Mouse (Mus musculus): ENCODE measurements around the gene Pkn1. TPM values are rescaled to one million over a fixed set of nuclear protein-coding genes. Genes with fewer than 3 reads are reported as not detected.

Pkn1 gene
- polyA plus RNA-seq, 2 experiments from 2014 or later, result 13.7 to 26.9 TPM

DNA sequence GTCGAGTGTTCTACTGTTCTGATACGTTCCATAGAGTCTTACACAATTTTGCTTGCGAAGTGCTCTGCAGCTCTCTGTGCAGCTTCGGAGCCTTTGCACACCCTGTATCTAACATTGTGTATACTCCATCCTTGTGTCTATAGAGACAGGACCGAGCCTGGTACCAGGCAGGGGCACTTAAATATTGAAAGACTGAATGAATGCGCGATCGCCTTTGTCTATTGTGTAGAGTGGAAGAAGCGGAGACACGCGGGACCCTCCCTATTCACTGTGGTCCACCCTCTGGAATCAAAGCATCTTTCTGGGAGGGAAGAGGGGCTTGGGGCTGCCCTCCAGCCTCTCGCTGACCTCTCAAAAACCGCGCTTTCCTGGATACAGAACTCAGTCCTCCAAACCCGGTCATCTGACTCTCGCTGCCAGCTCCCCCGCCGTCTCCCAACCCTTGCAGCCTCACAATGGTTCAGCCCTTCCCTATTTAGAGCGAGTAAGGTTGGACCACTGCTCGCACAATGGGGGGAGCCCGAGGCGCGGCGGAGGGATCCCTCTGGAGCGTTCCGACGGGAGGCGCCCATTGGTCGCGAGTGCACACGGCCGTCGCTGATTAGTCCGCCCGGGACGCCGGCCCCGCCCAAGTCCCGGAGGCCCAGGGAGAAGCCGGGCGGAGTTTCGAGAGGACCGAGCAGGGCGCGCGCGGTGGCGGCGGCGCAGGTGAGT is 46.8 kb downstream of the Pkn1 start, which contains the start of gene Gipc1:
Gipc1 (plus strand) TSS at position 648 of the 714 bp plus-strand sequence.
- peak; percentile 97 for ATAC-seq

GRCm38 (mm10) chr8:83649699-83650098 is 49.3 kb downstream of the Pkn1 start:
- no peak for ATAC-seq

DNA sequence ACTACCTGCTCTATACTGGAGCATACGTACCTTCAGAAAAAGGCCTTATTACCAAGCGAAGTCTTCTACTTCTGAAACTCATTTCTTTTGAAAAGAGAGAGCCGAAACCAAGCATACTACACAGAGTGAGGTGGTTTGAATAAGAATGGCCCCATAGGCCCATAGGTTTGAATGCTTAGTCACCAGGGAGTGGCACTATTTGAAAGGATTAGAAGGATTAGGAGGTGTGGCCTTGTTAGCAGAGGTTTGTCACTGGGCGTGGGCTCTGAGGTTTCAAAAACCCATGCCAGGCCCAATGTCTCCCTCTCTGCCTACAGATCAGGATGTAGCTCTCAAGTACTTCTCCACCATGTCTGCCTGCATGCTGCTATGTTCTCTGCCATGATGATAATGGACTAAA is 50.9 kb downstream of the Pkn1 start:
- ATAC-seq, result no peak

DNA sequence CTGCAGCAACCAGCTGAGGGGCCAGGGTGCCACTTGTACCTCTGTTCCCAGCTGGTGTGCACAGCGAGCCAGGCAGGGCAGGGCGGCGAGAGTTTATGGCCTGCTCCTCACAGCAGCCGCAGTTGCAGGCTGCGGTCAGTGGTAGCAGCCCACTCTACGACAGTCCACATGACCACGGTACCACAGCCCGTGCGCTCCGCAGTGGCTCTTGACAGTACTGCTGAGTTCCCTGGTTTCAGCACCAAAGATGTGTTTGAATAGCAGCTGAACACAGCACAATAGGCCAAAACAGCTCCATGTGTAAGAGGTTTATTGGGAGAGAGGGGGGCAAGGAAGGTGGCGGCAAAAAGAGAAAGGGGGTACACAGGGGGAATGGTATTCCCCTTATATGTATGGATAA is 51.5 kb downstream of the Pkn1 start:
- no peak for ATAC-seq

DNA sequence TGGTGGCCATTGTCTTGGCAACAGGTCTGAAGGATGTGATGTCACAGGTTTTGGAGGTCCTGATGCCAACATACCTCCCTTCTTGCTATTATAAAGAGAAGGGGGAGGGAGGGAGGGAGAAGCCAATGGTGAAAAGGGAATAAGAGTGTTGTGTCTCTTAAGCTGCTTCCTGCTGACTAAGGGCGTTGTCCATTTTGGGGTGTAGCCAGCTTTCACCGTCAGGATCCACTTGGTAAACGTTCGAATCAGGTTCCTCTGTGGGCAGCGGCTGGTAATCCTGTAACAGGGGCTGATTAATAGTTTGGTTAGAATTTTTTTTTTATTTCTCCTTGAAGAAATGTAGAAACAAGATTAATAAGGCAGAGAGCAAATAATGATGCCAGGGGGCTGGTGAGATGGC is 59.3 kb downstream of the Pkn1 start:
- no peak for ATAC-seq

- no peak for ATAC-seq
Measured at GRCm38 (mm10) chr8:83638856-83639255, 60.1 kb downstream of the Pkn1 start.

- ATAC-seq, result no peak
Measured at GRCm38 (mm10) chr8:83632083-83632707, 66.8 kb downstream of the Pkn1 start.

DNA sequence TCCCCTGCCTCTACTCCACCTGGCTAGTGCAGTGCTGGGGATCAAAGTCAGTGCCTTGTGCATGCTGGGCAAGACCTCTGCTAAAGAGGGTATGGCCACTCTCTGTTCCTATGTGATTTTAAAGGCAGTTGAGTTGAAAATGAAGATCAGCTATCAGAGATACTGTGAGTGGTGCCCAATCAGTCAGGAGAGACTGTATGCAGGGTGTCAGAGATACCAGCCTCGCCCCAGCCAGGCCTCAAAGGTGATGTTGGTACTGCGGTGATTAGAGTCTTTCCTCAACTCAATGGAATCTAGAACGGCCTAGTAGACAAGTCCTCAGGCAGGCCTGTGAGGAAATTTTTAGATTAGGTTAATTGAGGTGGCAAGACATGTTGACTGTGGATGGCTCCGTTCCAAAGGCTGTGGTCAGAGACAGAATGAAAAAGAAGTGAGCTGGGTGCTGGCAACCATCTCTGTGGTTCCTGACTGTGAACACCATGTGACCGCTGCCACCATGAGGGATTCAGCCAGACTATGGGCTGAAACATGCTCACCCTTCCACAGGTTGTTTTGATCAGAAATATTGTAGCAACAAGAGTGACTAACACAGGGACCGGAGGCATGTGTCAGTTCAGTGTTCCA is 73.2 kb downstream of the Pkn1 start:
- ATAC-seq, result no peak

- ATAC-seq, result no peak
Measured at GRCm38 (mm10) chr8:83624739-83625138, 74.2 kb downstream of the Pkn1 start.

GRCm38 (mm10) chr8:83623549-83623948 is 75.4 kb downstream of the Pkn1 start:
- ATAC-seq, result no peak

GRCm38 (mm10) chr8:83622389-83622989 is 76.5 kb downstream of the Pkn1 start:
- ATAC-seq, result peak; percentile 81

DNA sequence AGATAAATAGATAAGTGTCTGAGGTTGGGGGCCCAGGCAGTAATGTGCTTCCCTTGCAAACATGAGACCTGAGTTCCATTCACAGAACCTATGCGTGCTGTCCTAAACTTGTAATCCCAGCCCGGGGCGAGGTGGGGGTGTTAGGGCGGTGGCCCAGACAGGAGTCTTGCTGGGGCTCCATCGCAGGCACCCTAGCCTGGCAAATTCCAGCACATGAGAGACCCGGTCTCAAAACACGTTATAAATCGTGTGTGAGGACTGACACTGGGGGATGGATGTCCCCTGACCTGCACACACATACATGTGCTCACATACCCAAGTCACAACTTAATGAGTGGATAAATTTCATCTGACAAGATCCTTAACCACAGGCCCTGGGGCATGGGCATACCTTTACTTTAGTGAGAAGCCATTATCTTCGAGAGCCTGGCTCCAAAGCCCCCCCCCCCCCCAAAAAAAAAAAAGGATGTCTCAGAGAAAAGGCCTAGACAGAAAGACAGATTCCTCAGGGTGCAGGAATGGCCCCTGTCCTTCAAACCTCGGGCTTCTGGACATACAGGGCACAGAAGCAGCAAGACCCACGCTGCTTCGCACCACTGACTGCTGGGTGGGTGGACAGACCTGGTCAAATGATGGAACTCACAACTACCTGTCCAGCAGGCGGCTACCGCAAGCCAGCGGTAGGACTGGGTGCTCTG is 77.1 kb downstream of the Pkn1 start:
- no peak for ATAC-seq

GRCm38 (mm10) chr8:83619568-83620285 is 79.3 kb downstream of the Pkn1 start:
- no peak for ATAC-seq

- ATAC-seq, result no peak
Measured at GRCm38 (mm10) chr8:83618566-83618965, 80.4 kb downstream of the Pkn1 start.

GRCm38 (mm10) chr8:83617111-83617510 is 81.9 kb downstream of the Pkn1 start:
- no peak for ATAC-seq

GRCm38 (mm10) chr8:83616625-83617024 is 82.4 kb downstream of the Pkn1 start:
- no peak for ATAC-seq

Other genes starting within 250 kb of the Pkn1 start
- 10 to 100 TPM; 22.6 to 27.6 TPM for gene Scoc, start 240.8 kb downstream of the Pkn1 start, polyA plus RNA-seq (2017; shearing (Covaris generic))
- not detected for gene Olfr370, start 163.4 kb downstream of the Pkn1 start, polyA plus RNA-seq (2017; shearing (Covaris generic))
- 100 to 1,000 TPM; 350 to 354 TPM for gene Ndufb7, start 132.5 kb downstream of the Pkn1 start, polyA plus RNA-seq (2017; shearing (Covaris generic))
- 100 to 1,000 TPM; 421 to 424 TPM for gene Tecr, start 91.2 kb downstream of the Pkn1 start, polyA plus RNA-seq (2017; shearing (Covaris generic))
- gene Dnajb1, start 91.0 kb downstream of the Pkn1 start, polyA plus RNA-seq (2017; shearing (Covaris generic)), result 10 to 100 TPM; 40.7 to 44.0 TPM
- 10 to 100 TPM; 21.5 to 26.8 TPM for gene Gipc1, start 46.5 kb downstream of the Pkn1 start, polyA plus RNA-seq (2017; shearing (Covaris generic))
- gene Ptger1, start 32.5 kb downstream of the Pkn1 start, polyA plus RNA-seq (2017; shearing (Covaris generic)), result 1 to 10 TPM in 1 of 2 experiments, under 1 TPM in 1; 0.93 to 1.1 TPM
- gene Ddx39, start 16.0 kb upstream of the Pkn1 start, polyA plus RNA-seq (2017; shearing (Covaris generic)), result 100 to 1,000 TPM; 164 to 195 TPM
- gene Adgre5, start 42.1 kb upstream of the Pkn1 start, polyA plus RNA-seq (2017; shearing (Covaris generic)), result 100 to 1,000 TPM; 167 to 170 TPM
- 10 to 100 TPM in 1 of 2 experiments, 1 to 10 TPM in 1; 9.3 to 11.0 TPM for gene Adgrl1, start 200.9 kb upstream of the Pkn1 start, polyA plus RNA-seq (2017; shearing (Covaris generic))

All from activated CD4-positive, CD25-positive, alpha-beta regulatory T cell, adult 4 months (primary cell).